Mouse (Mus musculus) spleen, adult 2 months (tissue): Measurements from ENCODE around the gene Ebp.

Source experiments
- CTCF ChIP-seq: fragments of 200-500 bp; IDR thresholded peaks from 2 replicates; pipeline ENCODE4 v1.5.1; 2011; ENCODE audit warnings: mild to moderate bottlenecking, inconsistent platforms; ENCODE audit not compliant: insufficient read depth, insufficient read length, insufficient replicate concordance; ENCODE audit errors: extremely low read depth
- POLR2A ChIP-seq: fragments of 200-500 bp; IDR thresholded peaks from 2 replicates; pipeline ENCODE4 v1.6.1; 2011; ENCODE audit warnings: low read depth, low read length, inconsistent platforms

GRCm38 (mm10) chrX:8236704-8237103 lies 43.4 kb upstream of the Ebp start:
- TF ChIP-seq CTCF (no peak), POLR2A (no peak)
